Mouse (Mus musculus): Measurements from ENCODE around the gene Fndc9. TPM values are rescaled to one million over a fixed set of nuclear protein-coding genes. Genes with fewer than 3 reads are reported as not detected.

The Fndc9 gene
- 0.13 and 0.21 TPM in 2 replicates for polyA plus RNA-seq (2015; fragmentation: Nextera tagmentation; extraction: Ambion mirVana)

- H3K9ac ChIP-seq: no peak within 1 kb of the TSS
- no peaks in the 10 kb centered on the region for H3K27me3 ChIP-seq
- H3K9me3 ChIP-seq (replicated peaks): no peaks in the 10 kb centered on the region
- peaks cover 11% of the 10 kb centered on the region; the same call in 1 of the 2 replicates for H3K36me3 ChIP-seq
- no peak within 1 kb of the TSS for H3K4me3 ChIP-seq (replicated peaks)
- WGBS: 83% methylated on average over 11 of the region's 11 CpGs
- no peak within 1 kb of the TSS for H3K4me2 ChIP-seq
- no peak within 1 kb of the TSS for H3K27ac ChIP-seq
- 0 out of 2 replicates have a peak, but pooled peaks cover 5% of the 10 kb centered on the region for H3K4me1 ChIP-seq
- ATAC-seq (replicated peaks; ENCODE audit: low FRiP score): no peak
These were observed at the start of gene Fndc9 for GRCm38 (mm10) chr11:46235334-46235733. Gene Fndc9, plus strand, starts transcription at chr11:46235531.

DNA sequence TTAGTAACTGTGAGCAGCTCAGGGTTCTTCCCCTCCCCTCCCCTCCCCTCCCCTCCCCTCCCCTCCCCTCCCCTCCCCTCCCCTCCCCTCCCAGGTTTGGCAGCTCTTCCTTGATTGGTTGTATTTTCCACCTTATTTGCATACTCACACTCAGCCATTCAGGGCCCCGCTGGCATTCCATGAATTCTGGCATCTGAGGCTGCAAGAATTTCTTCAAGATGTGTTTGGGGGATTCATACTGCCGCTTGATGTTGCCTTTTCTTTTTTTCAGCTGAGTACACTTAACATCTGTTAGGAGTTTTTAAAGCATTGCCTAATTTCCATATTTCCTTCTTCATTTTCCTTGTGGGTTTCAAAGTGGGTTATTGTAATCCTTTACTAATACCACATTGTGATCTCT lies 47.0 kb upstream of the Fndc9 start:
- H3K4me1 ChIP-seq: no peaks in the 10 kb centered on the region
- no peak overlapping the region for H3K4me2 ChIP-seq
- no peak overlapping the region for H3K4me3 ChIP-seq (replicated peaks)
- H3K36me3 ChIP-seq: no peaks in the 10 kb centered on the region
- no peak overlapping the region for H3K27ac ChIP-seq
- no peak for ATAC-seq (replicated peaks; ENCODE audit: low FRiP score)
- no peak overlapping the region for H3K9ac ChIP-seq
- H3K9me3 ChIP-seq (replicated peaks): no peaks in the 10 kb centered on the region
- WGBS: 80% methylated on average over 2 of the region's 2 CpGs
- no peaks in the 10 kb centered on the region for H3K27me3 ChIP-seq

- Histone ChIP-seq H3K4me3 (replicated peaks) (no peak overlapping the region), H3K4me1 (no peaks in the 10 kb centered on the region), H3K4me2 (no peak overlapping the region), H3K27ac (0 out of 2 replicates have a peak overlapping the region, but pooled peaks have one; percentile 13), H3K9ac (no peak overlapping the region), H3K27me3 (no peaks in the 10 kb centered on the region), H3K36me3 (0 out of 2 replicates have a peak, but pooled peaks cover 5% of the 10 kb centered on the region), H3K9me3 (replicated peaks) (no peaks in the 10 kb centered on the region)
- 42% methylated on average over 4 of the region's 4 CpGs for WGBS
- ATAC-seq (replicated peaks; ENCODE audit: low FRiP score): no peak
These were observed 41.2 kb upstream of the Fndc9 start for GRCm38 (mm10) chr11:46194175-46194574.

DNA sequence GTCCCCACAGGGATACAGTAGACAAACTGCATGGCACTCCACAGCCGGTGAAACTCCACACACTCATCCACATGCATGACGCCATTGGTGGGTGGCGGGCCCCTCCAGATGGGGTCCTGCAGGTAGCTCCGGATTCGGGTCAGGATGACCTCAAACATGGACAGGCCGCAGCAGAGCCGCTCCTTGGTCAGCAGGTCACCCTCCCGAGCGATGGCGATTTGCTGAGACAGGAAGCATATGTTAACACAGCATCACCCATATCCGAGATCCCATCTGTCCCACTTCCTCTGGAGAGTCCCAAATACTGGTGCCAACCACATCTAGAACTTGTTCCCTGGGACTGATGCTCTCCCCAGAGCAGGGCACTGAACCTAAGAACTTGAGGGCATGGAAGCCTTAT lies 34.7 kb upstream of the Fndc9 start:
- ATAC-seq (replicated peaks; ENCODE audit: low FRiP score): 0 out of 2 replicates have a peak, but pooled peaks have one; percentile 13
- no peak overlapping the region for H3K27ac ChIP-seq
- 67% methylated on average over 11 of the region's 11 CpGs for WGBS
- no peaks in the 10 kb centered on the region for H3K27me3 ChIP-seq
- H3K4me1 ChIP-seq: peaks cover 43% of the 10 kb centered on the region
- H3K4me3 ChIP-seq (replicated peaks): no peak overlapping the region
- H3K4me2 ChIP-seq: no peak overlapping the region
- 0 out of 2 replicates have a peak, but pooled peaks cover 5% of the 10 kb centered on the region for H3K36me3 ChIP-seq
- no peak overlapping the region for H3K9ac ChIP-seq
- H3K9me3 ChIP-seq (replicated peaks): no peaks in the 10 kb centered on the region

DNA sequence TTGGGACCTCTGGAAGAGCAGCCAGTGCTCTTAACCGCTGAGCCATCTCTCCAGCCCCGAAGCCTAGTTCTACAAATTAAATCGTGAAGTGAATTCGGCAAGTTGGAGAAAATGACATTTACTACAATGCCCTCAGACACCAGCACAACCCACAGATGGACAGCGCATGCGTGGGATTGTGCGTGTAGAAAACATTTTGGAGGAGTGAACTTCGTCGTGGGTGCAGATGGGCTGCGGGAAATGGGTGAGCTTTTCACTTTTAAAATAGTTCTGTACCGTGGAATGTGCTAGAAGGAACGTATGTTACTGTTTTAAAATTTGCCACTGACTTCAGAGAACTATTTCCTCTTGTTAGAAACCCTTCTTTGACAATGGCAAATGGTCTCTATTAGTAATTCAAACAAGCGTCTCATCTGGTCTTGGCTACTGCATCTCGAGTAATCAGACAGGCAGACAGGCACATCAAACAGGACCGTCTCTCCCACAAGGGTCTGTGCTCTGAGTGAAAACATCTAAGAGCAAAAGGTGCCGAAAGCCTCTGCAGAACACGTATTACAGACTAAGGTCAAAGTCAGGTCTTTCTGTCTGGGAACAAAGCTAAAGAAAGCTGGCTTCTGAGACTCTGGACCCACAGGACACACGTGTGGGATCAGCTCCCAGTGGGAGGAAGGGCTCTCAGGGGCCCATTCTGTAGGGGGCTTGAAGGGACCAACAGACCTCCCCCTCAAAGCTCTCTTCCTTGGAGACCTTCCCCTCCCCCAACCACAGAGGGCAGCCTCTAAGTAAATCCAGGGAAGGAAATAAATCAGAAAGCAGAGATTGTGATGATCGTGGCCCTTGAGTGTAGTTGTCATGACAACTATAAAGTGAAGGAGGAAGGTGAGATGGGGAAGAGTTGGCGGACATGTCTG lies 33.4 kb upstream of the Fndc9 start:
- WGBS: 43% methylated on average over 20 of the region's 20 CpGs
- Histone ChIP-seq H3K9ac (no peak overlapping the region), H3K27ac (0 out of 2 replicates have a peak overlapping the region, but pooled peaks have one; percentile 18), H3K27me3 (no peaks in the 10 kb centered on the region), H3K9me3 (replicated peaks) (no peaks in the 10 kb centered on the region), H3K4me1 (peaks cover 52% of the 10 kb centered on the region), H3K36me3 (0 out of 2 replicates have a peak, but pooled peaks cover 5% of the 10 kb centered on the region), H3K4me2 (no peak overlapping the region; the same call in 1 of the 2 replicates), H3K4me3 (replicated peaks) (no peak overlapping the region)
- no peak for ATAC-seq (replicated peaks; ENCODE audit: low FRiP score)

DNA sequence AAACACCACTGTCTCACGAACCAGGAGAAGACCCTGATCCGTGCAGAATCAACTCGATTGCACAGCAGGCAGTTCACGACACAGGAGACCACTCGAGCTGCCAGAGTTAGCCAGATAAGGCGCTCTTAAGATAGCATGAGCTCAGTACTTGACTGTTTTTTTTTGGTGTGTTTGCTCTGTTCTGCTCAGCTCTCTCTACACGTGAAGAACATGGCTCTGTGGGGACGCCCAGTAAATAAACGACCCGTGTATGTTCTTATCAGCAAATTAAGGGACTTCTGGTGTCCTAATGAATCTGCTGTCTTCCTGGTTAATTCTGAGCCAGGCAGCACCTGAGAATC lies 32.8 kb upstream of the Fndc9 start:
- H3K27me3 ChIP-seq: no peaks in the 10 kb centered on the region
- no peak overlapping the region for H3K9ac ChIP-seq
- WGBS: 42% methylated on average over 10 of the region's 10 CpGs
- no peak overlapping the region for H3K4me2 ChIP-seq
- H3K4me1 ChIP-seq: peaks cover 52% of the 10 kb centered on the region
- H3K4me3 ChIP-seq (replicated peaks): no peak overlapping the region
- no peak for ATAC-seq (replicated peaks; ENCODE audit: low FRiP score)
- no peaks in the 10 kb centered on the region for H3K9me3 ChIP-seq (replicated peaks)
- 0 out of 2 replicates have a peak overlapping the region, but pooled peaks have one; percentile 6 for H3K27ac ChIP-seq
- H3K36me3 ChIP-seq: 0 out of 2 replicates have a peak, but pooled peaks cover 5% of the 10 kb centered on the region

DNA sequence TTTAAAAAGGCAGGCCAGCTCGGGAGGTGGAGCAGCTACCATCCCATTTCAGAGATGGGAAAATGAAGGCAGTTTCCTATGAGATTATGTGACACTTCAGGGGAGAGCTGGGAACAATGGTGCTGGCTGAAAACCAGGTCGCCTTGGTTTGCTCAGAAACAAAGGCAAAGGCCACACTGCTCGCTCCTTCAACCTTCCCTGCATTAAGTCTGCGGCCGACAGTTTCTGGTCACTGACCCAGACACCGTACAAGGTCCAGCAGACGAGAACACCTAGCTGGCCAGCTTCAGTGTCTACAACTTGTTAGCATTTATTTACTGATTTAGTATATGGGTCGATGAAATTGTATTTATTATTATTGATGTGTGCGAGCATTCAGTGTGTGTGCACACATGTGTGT lies 30.5 kb upstream of the Fndc9 start:
- 85% methylated on average over 9 of the region's 9 CpGs for WGBS
- Histone ChIP-seq H3K4me2 (no peak overlapping the region), H3K27me3 (no peaks in the 10 kb centered on the region), H3K9me3 (replicated peaks) (no peaks in the 10 kb centered on the region), H3K4me3 (replicated peaks) (no peak overlapping the region), H3K27ac (0 out of 2 replicates have a peak overlapping the region, but pooled peaks have one; percentile 58), H3K9ac (no peak overlapping the region), H3K36me3 (no peaks in the 10 kb centered on the region), H3K4me1 (peaks cover 49% of the 10 kb centered on the region)
- ATAC-seq (replicated peaks; ENCODE audit: low FRiP score): no peak

DNA sequence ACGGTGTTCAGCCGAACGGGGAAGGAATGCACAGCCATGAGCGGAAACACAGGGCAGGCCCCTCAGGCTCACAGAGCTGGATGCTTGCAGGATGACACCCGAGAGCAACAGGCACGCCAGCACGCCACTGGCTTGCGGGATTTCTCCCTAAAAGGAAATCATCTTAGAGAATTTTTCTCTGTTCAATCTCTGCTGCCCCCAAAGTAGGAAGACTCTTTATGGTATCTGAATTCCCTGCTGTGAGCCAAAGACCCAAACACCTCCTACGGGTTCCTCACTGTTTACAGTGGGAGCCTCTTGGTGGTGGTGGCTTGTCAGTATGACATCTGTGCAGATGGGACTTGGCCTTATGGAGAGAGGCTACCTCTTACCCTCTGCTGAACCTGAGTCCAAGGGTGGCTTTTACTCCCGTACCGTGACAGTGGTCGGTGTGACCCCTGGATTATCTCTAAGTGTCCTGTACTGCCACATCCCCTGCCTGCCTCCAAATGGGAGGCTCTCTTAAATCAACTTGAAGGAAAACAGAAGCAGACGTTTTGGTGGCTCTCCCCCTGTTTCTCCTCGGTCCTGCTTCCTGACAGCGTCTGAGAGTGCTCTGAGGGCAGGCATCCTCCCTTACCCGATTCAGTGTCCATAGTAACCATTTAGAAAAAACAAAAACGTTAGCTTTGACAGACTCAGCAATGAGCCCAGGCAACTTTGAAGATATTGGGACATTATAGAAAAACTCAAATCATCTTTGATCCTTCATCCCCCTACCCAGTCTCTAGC lies 29.5 kb upstream of the Fndc9 start:
- WGBS: 20% methylated on average over 17 of the region's 17 CpGs
- H3K9ac ChIP-seq: no peak overlapping the region

DNA sequence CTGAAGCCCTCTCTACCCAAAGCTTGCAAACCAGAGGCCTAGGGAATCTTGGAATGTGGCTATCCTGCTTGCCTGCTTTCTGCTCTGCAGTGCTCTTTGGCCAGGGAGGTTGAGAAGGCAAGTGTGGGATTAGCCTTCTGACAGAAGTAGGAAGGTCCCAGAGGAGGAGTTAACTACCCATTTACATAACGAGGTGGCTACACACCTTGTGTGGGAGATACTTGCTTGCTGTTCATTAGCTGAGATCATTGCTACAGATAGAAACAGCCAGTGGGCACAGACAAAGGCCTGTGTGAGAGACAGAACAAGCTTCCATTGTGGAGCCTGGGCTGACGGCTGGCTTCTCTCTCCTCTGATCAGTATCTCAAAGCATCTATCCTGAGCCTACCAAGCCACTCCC lies 25.4 kb upstream of the Fndc9 start:
- WGBS: 56% methylated on average over 2 of the region's 2 CpGs
- Histone ChIP-seq H3K27me3 (no peaks in the 10 kb centered on the region), H3K4me3 (replicated peaks) (no peak overlapping the region), H3K27ac (no peak overlapping the region), H3K9ac (no peak overlapping the region), H3K4me1 (peaks cover 51% of the 10 kb centered on the region), H3K36me3 (no peaks in the 10 kb centered on the region), H3K9me3 (replicated peaks) (no peaks in the 10 kb centered on the region), H3K4me2 (no peak overlapping the region)
- no peak for ATAC-seq (replicated peaks; ENCODE audit: low FRiP score)

More for the DNA sequence above, 29.5 kb upstream of the Fndc9 start:
- peak; percentile 34; the same call in 1 of the 2 replicates for ATAC-seq (replicated peaks; ENCODE audit: low FRiP score)
- peaks cover 40% of the 10 kb centered on the region for H3K4me1 ChIP-seq
- H3K27me3 ChIP-seq: no peaks in the 10 kb centered on the region
- 0 out of 2 replicates have a peak overlapping the region, but pooled peaks have one; percentile 12 for H3K4me2 ChIP-seq
- peak overlapping the region; percentile 58 for H3K27ac ChIP-seq
- H3K36me3 ChIP-seq: no peaks in the 10 kb centered on the region
- H3K9me3 ChIP-seq (replicated peaks): no peaks in the 10 kb centered on the region
- H3K4me3 ChIP-seq (replicated peaks): no peak overlapping the region

GRCm38 (mm10) chr11:46211858-46212257 lies 23.5 kb upstream of the Fndc9 start:
- no peaks in the 10 kb centered on the region for H3K9me3 ChIP-seq (replicated peaks)
- no peaks in the 10 kb centered on the region for H3K27me3 ChIP-seq
- no peak overlapping the region for H3K4me2 ChIP-seq
- no peak for ATAC-seq (replicated peaks; ENCODE audit: low FRiP score)
- H3K27ac ChIP-seq: 0 out of 2 replicates have a peak overlapping the region, but pooled peaks have one; percentile 3
- no peaks in the 10 kb centered on the region for H3K36me3 ChIP-seq
- 15% methylated on average over 3 of the region's 3 CpGs for WGBS
- H3K9ac ChIP-seq: no peak overlapping the region
- H3K4me1 ChIP-seq: peaks cover 39% of the 10 kb centered on the region
- H3K4me3 ChIP-seq (replicated peaks): no peak overlapping the region

GRCm38 (mm10) chr11:46213844-46214243 lies 21.5 kb upstream of the Fndc9 start:
- Histone ChIP-seq H3K4me1 (peaks cover 39% of the 10 kb centered on the region), H3K27me3 (no peaks in the 10 kb centered on the region), H3K4me2 (no peak overlapping the region), H3K9me3 (replicated peaks) (no peaks in the 10 kb centered on the region), H3K4me3 (replicated peaks) (no peak overlapping the region), H3K27ac (peak overlapping the region; percentile 94), H3K9ac (no peak overlapping the region), H3K36me3 (no peaks in the 10 kb centered on the region)
- WGBS: 43% methylated on average over 5 of the region's 5 CpGs
- peak; percentile 89 for ATAC-seq (replicated peaks; ENCODE audit: low FRiP score)
